Mouse (Mus musculus) left cerebral cortex, adult 9 months (tissue): ENCODE measurements at regions not wholly inside any gene's neighbourhood (a gene's known extent, or its start where the extent isn't known, plus 50 kb on each side); places are given as distances from the start of the nearest gene placed in this dataset.

Experiments
- DNase-seq, 2 experiments: peaks; one replicate each; pipeline ENCODE4 v3.0.0; 2022; ENCODE audit warnings: low spot score in 2 of 2

- DNase-seq: no peak
Observed at GRCm38 (mm10) chr10:17001320-17001719, 721.7 kb upstream of the Cited2 start.

- no peak for DNase-seq
Observed at GRCm38 (mm10) chr10:17003123-17003849, 719.7 kb upstream of the Cited2 start.

- DNase-seq: no peak
Observed at GRCm38 (mm10) chr10:17008683-17009082, 714.3 kb upstream of the Cited2 start.

- DNase-seq: no peak
Observed at GRCm38 (mm10) chr10:17010047-17010446, 713.0 kb upstream of the Cited2 start.

GRCm38 (mm10) chr10:17011876-17012275 is 711.1 kb upstream of the Cited2 start:
- DNase-seq: no peak

GRCm38 (mm10) chr10:17012541-17012975 is 710.5 kb upstream of the Cited2 start:
- no peak for DNase-seq

- DNase-seq: peak; percentile 28 to 34
Observed at GRCm38 (mm10) chr10:17014826-17015225, 708.2 kb upstream of the Cited2 start.

GRCm38 (mm10) chr10:17016854-17017253 is 706.2 kb upstream of the Cited2 start:
- no peak for DNase-seq

- DNase-seq: no peak
Observed at GRCm38 (mm10) chr10:17022216-17023158, 700.5 kb upstream of the Cited2 start.

GRCm38 (mm10) chr10:17023571-17024293 is 699.3 kb upstream of the Cited2 start:
- peak in 1 of 2 experiments; percentile 12 for DNase-seq

GRCm38 (mm10) chr10:17024294-17024665 is 698.7 kb upstream of the Cited2 start:
- DNase-seq: no peak

GRCm38 (mm10) chr10:17034892-17035775 is 687.9 kb upstream of the Cited2 start:
- peak in 1 of 2 experiments; percentile 8 for DNase-seq

- DNase-seq: no peak
Observed at GRCm38 (mm10) chr10:17038259-17039043, 684.6 kb upstream of the Cited2 start.

GRCm38 (mm10) chr10:17042090-17042489 is 680.9 kb upstream of the Cited2 start:
- no peak for DNase-seq

- DNase-seq: no peak
Observed at GRCm38 (mm10) chr10:17042973-17043372, 680.0 kb upstream of the Cited2 start.

GRCm38 (mm10) chr10:17046765-17047164 is 676.3 kb upstream of the Cited2 start:
- no peak for DNase-seq

GRCm38 (mm10) chr10:17072906-17073305 is 650.1 kb upstream of the Cited2 start:
- no peak for DNase-seq

GRCm38 (mm10) chr10:17074013-17074401 is 649.0 kb upstream of the Cited2 start:
- no peak for DNase-seq

GRCm38 (mm10) chr10:17074402-17075027 is 648.5 kb upstream of the Cited2 start:
- DNase-seq: no peak

- DNase-seq: no peak
Observed at GRCm38 (mm10) chr10:17075147-17075546, 647.9 kb upstream of the Cited2 start.
